Mouse (Mus musculus) gastrocnemius, adult 8-10 months (tissue): ENCODE results near the gene Cbln3. TPM values are rescaled to one million over a fixed set of nuclear protein-coding genes. Genes with fewer than 3 reads are reported as not detected.

ENCODE experiments used
- DNase-seq, 2 experiments: peaks; one replicate each; pipeline ENCODE4 v3.0.0; 2022; ENCODE audit warnings: low spot score in 2 of 2
- total RNA-seq, 4 experiments: library from RNA; stranded (reverse); gene quantifications; 2 replicates each; pipeline ENCODE4 v1.2.4; 2022

Gene Cbln3
- total RNA-seq, 4 experiments from 2014 or later: not detected

GRCm38 (mm10) chr14:55880982-55881381 lies 3.2 kb downstream of the Cbln3 start:
- no peak for DNase-seq

GRCm38 (mm10) chr14:55879623-55880022 lies 4.6 kb downstream of the Cbln3 start:
- peak; percentile 31 to 48 for DNase-seq

- DNase-seq: no peak
Measured at GRCm38 (mm10) chr14:55878316-55878940, 5.8 kb downstream of the Cbln3 start.

- DNase-seq: no peak
Measured at GRCm38 (mm10) chr14:55877469-55878315, 6.5 kb downstream of the Cbln3 start.

GRCm38 (mm10) chr14:55873714-55874683 lies 10.2 kb downstream of the Cbln3 start:
- DNase-seq: peak; percentile 40 to 48

GRCm38 (mm10) chr14:55873242-55873713 lies 10.9 kb downstream of the Cbln3 start:
- DNase-seq: no peak

GRCm38 (mm10) chr14:55872551-55872950 lies 11.6 kb downstream of the Cbln3 start:
- DNase-seq: no peak

GRCm38 (mm10) chr14:55872039-55872438 lies 12.2 kb downstream of the Cbln3 start:
- DNase-seq: no peak

- no peak for DNase-seq
Measured at GRCm38 (mm10) chr14:55869538-55869937, 14.7 kb downstream of the Cbln3 start.

GRCm38 (mm10) chr14:55868230-55869026 lies 15.8 kb downstream of the Cbln3 start:
- DNase-seq: no peak

- peak in 1 of 2 experiments; percentile 37 for DNase-seq
Measured at GRCm38 (mm10) chr14:55866962-55867361, 17.2 kb downstream of the Cbln3 start.

- peak; percentile 60 to 69 for DNase-seq
Measured at GRCm38 (mm10) chr14:55863773-55864172, 20.4 kb downstream of the Cbln3 start.

- no peak for DNase-seq
Measured at GRCm38 (mm10) chr14:55862970-55863369, 21.2 kb downstream of the Cbln3 start.

GRCm38 (mm10) chr14:55862186-55862585 lies 22.0 kb downstream of the Cbln3 start:
- DNase-seq: no peak

- no peak for DNase-seq
Measured at GRCm38 (mm10) chr14:55857588-55857987, 26.6 kb downstream of the Cbln3 start.

GRCm38 (mm10) chr14:55855101-55855561 lies 29.1 kb downstream of the Cbln3 start:
- no peak for DNase-seq

GRCm38 (mm10) chr14:55854406-55855100 lies 29.6 kb downstream of the Cbln3 start:
- DNase-seq: no peak

GRCm38 (mm10) chr14:55853621-55854285 lies 30.4 kb downstream of the Cbln3 start, which contains the start of gene Nynrin:
Gene Nynrin (plus strand): TSS chr14:55854010.
- DNase-seq: peak; percentile 13 to 37
